ENCODE assay signal across 8 mouse cellular contexts in genomic region chr13:62016168-62016502, GRCm38 (mm10).
DNase-seq lines count a peak whose midpoint lies in the region; ATAC-seq and TF ChIP-seq lines count a peak whose summit lies in the region.
"Not testable (repeated sequence)": the region's sequence is repeated elsewhere in the genome, so short reads cannot be mapped to it uniquely, and the experiment has no call there.

No protein-coding gene starts in this region.

- ATAC-seq in embryonic facial prominence, embryonic 12.5 days (ENCODE audit: insufficient number of reproducible peaks, insufficient read depth, low FRiP score, low TSS enrichment); forebrain, postnatal 0 days; kidney, embryonic 14.5 days (ENCODE audit: low FRiP score, low TSS enrichment); neural tube, embryonic 15.5 days (ENCODE audit: low FRiP score): not testable (repeated sequence)
- ATAC-seq in hindbrain, embryonic 11.5 days (ENCODE audit: low FRiP score) = 0 out of 2 replicates have a peak, but pooled peaks have one; percentile 33
- peak; percentile 59 for ATAC-seq in liver, embryonic 12.5 days
- peak; percentile 55; the same call in 1 of the 2 replicates for ATAC-seq in megakaryocyte-erythroid progenitor cell, adult 5-6 weeks (replicated peaks; ENCODE audit: low FRiP score, low TSS enrichment, poor library complexity, severe bottlenecking)

- 2% methylated on average over 5 of the region's 5 CpGs for WGBS in embryonic facial prominence, embryonic 12.5 days
- 1% methylated on average over 5 of the region's 5 CpGs for WGBS in forebrain, postnatal 0 days
- 0% methylated on average over 5 of the region's 5 CpGs for WGBS in hindbrain, embryonic 11.5 days
- 0% methylated on average over 5 of the region's 5 CpGs for WGBS in kidney, embryonic 14.5 days
- WGBS in liver, embryonic 12.5 days (ENCODE audit: insufficient replicate concordance) = 0% methylated on average over 5 of the region's 5 CpGs
- 0% methylated on average over 5 of the region's 5 CpGs for WGBS in neural tube, embryonic 15.5 days

- peak overlapping the region; percentile 87 for H3K4me3 ChIP-seq in E14TG2a.4 (replicated peaks; ENCODE audit: low read length)
- H3K4me3 ChIP-seq in embryonic facial prominence, embryonic 12.5 days = peak overlapping the region; percentile 70
- peak overlapping the region; percentile 50 for H3K4me3 ChIP-seq in forebrain, postnatal 0 days (ENCODE audit: low read depth, low read length)
- peak overlapping the region; percentile 49 for H3K4me3 ChIP-seq in hindbrain, embryonic 11.5 days (ENCODE audit: low read depth, low read length)
- H3K4me3 ChIP-seq in kidney, embryonic 14.5 days (ENCODE audit: low read length) = peak overlapping the region; percentile 62
- H3K4me3 ChIP-seq in liver, embryonic 12.5 days = peak overlapping the region; percentile 75
- peak overlapping the region; percentile 66 for H3K4me3 ChIP-seq in neural tube, embryonic 15.5 days (replicated peaks)

- H3K36me3 ChIP-seq in E14TG2a.4 (ENCODE audit: insufficient read depth, low read length); embryonic facial prominence, embryonic 12.5 days; forebrain, postnatal 0 days (ENCODE audit: insufficient read depth); hindbrain, embryonic 11.5 days (ENCODE audit: control insufficient read depth, insufficient read depth, low read length); kidney, embryonic 14.5 days (ENCODE audit: control insufficient read depth, insufficient read depth, low read length); liver, embryonic 12.5 days; neural tube, embryonic 15.5 days: not testable (repeated sequence)

- not testable (repeated sequence) for DNase-seq in forebrain, postnatal 0 days; hindbrain, embryonic 11.5 days (ENCODE audit: low spot score)

- not testable (repeated sequence) for TF ChIP-seq CTCF in E14TG2a.4 (conservative IDR thresholded peaks at IDR 0.05; ENCODE audit: low read length); forebrain, postnatal 0 days (IDR thresholded peaks at IDR 0.05; ENCODE audit: low read depth)

- not testable (repeated sequence) for H3K4me1 ChIP-seq in E14TG2a.4 (replicated peaks; ENCODE audit: low read depth, low read length); embryonic facial prominence, embryonic 12.5 days; forebrain, postnatal 0 days (ENCODE audit: insufficient read depth); hindbrain, embryonic 11.5 days (replicated peaks; ENCODE audit: control insufficient read depth, insufficient read depth, low read length); kidney, embryonic 14.5 days (ENCODE audit: control insufficient read depth, insufficient read depth, low read length); liver, embryonic 12.5 days; neural tube, embryonic 15.5 days

- peaks cover 22% of the 10 kb centered on the region for H3K9me3 ChIP-seq in E14TG2a.4 (ENCODE audit: low read length)
- not testable (repeated sequence) for H3K9me3 ChIP-seq in embryonic facial prominence, embryonic 12.5 days; forebrain, postnatal 0 days (ENCODE audit: low read length); hindbrain, embryonic 11.5 days (ENCODE audit: control insufficient read depth, low read length); kidney, embryonic 14.5 days (ENCODE audit: control insufficient read depth, low read length); liver, embryonic 12.5 days (replicated peaks); neural tube, embryonic 15.5 days (replicated peaks)

- H3K9ac ChIP-seq in embryonic facial prominence, embryonic 12.5 days = peak overlapping the region; percentile 70
- H3K9ac ChIP-seq in forebrain, postnatal 0 days = peak overlapping the region; percentile 62
- peak overlapping the region; percentile 70 for H3K9ac ChIP-seq in hindbrain, embryonic 11.5 days (ENCODE audit: low read depth, low read length)
- H3K9ac ChIP-seq in kidney, embryonic 14.5 days (ENCODE audit: low read depth, low read length) = peak overlapping the region; percentile 63; the same call in 1 of the 2 replicates
- peak overlapping the region; percentile 73 for H3K9ac ChIP-seq in liver, embryonic 12.5 days
- H3K9ac ChIP-seq in neural tube, embryonic 15.5 days (replicated peaks) = peak overlapping the region; percentile 70

- H3K27me3 ChIP-seq in E14TG2a.4 (ENCODE audit: insufficient read depth, low read length); embryonic facial prominence, embryonic 12.5 days; forebrain, postnatal 0 days (ENCODE audit: insufficient read depth, low read length); hindbrain, embryonic 11.5 days (ENCODE audit: control insufficient read depth, insufficient read depth, low read length); kidney, embryonic 14.5 days (ENCODE audit: control insufficient read depth, insufficient read depth, low read length); liver, embryonic 12.5 days (replicated peaks); neural tube, embryonic 15.5 days (replicated peaks): not testable (repeated sequence)

- peak overlapping the region; percentile 42 for H3K4me2 ChIP-seq in embryonic facial prominence, embryonic 12.5 days (replicated peaks)
- peak overlapping the region; percentile 60 for H3K4me2 ChIP-seq in forebrain, postnatal 0 days (ENCODE audit: low read depth)
- H3K4me2 ChIP-seq in hindbrain, embryonic 11.5 days (replicated peaks; ENCODE audit: low read depth, low read length) = peak overlapping the region; percentile 40
- peak overlapping the region; percentile 36 for H3K4me2 ChIP-seq in kidney, embryonic 14.5 days (replicated peaks; ENCODE audit: low read depth, low read length)
- H3K4me2 ChIP-seq in liver, embryonic 12.5 days = peak overlapping the region; percentile 72
- peak overlapping the region; percentile 63 for H3K4me2 ChIP-seq in neural tube, embryonic 15.5 days

- H3K27ac ChIP-seq in embryonic facial prominence, embryonic 12.5 days = peak overlapping the region; percentile 73; the same call in 1 of the 2 replicates
- H3K27ac ChIP-seq in forebrain, postnatal 0 days (ENCODE audit: low read depth, low read length); hindbrain, embryonic 11.5 days (ENCODE audit: low read depth, low read length): not testable (repeated sequence)
- peak overlapping the region; percentile 71; the same call in 1 of the 2 replicates for H3K27ac ChIP-seq in kidney, embryonic 14.5 days (ENCODE audit: low read depth, low read length)
- peak overlapping the region; percentile 74 for H3K27ac ChIP-seq in liver, embryonic 12.5 days
- peak overlapping the region; percentile 81 for H3K27ac ChIP-seq in neural tube, embryonic 15.5 days (replicated peaks)
